Mouse (Mus musculus) heart, postnatal 0 days (tissue): Measurements from ENCODE around the gene Gatad2a.

Experiments used
- CTCF ChIP-seq: IDR thresholded peaks from 2 replicates; pipeline ENCODE4 v1.5.1; 2016; ENCODE audit warnings: antibody characterized with exemption, control low read depth, low read depth
- EP300 ChIP-seq: IDR thresholded peaks from 2 replicates; pipeline ENCODE4 v1.6.1; 2016; ENCODE audit warnings: antibody characterized with exemption, low read depth

DNA sequence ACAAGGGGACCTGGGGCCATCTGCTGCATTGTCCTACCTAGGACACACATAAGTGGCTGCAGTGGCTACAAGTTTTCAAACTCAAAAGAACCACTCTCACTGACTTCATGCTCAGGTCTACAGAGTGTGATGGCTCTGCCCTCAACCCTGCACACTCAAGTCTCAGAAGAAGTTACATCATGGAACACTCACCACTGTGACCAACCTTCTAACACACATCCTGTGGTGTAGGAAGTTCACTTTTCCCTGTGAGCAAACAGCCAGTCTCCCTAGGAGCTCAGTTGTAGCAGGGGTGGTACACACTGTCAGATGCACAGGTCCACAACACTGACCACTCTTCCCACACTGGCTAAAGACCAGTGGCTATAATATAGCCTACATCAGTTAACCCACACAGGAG is 77.7 kb downstream of the Gatad2a start:
- TF ChIP-seq CTCF (no peak), EP300 (no peak)
